Mouse (Mus musculus): Measurements from ENCODE around the gene Mcm2. TPM values are rescaled to one million over a fixed set of nuclear protein-coding genes. Genes with fewer than 3 reads are reported as not detected.

The Mcm2 gene
- polyA plus RNA-seq, 1 experiment from 2014 or later, result 146 TPM

DNA sequence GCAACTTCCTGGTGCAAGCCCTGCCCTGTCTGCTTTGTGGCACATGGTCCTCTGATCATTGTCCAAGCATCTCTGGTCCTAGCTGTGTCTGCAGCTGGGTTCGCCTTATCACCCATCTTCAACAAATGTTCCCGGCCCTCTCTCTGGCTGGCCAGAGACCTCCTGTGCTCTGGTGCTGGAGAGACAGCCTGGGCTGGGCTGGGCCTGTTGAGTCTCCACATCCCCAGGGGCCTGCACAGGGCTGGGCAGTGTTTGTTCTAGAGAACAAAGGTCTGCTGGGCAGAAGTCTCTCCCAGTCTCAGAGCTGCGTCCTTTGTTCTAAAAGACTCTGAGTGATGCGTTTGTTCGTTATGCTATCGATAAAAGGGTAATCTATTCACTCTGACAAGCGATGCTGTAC is 31.5 kb upstream of the Mcm2 start:
- Histone ChIP-seq H3K9ac (ENCODE audit: low read depth, low read length) (peak overlapping the region; percentile 45; the same call in 1 of the 2 replicates), H3K9me3 (ENCODE audit: control insufficient read depth, low read length) (no peaks in the 10 kb centered on the region), H3K27me3 (ENCODE audit: control insufficient read depth, insufficient read depth, low read length) (no peaks in the 10 kb centered on the region), H3K27ac (ENCODE audit: low read depth, low read length) (peak overlapping the region; percentile 94), H3K4me3 (ENCODE audit: low read depth, low read length) (no peak overlapping the region), H3K36me3 (ENCODE audit: control insufficient read depth, insufficient read depth, low read length) (no peaks in the 10 kb centered on the region), H3K4me2 (replicated peaks; ENCODE audit: low read depth, low read length) (no peak overlapping the region), H3K4me1 (replicated peaks; ENCODE audit: control insufficient read depth, insufficient read depth, low read length) (peaks cover 33% of the 10 kb centered on the region)
- DNase-seq (ENCODE audit: low spot score) (peak; percentile 57), ATAC-seq (ENCODE audit: low FRiP score) (no peak)
- 33% methylated on average over 7 of the region's 7 CpGs for WGBS

DNA sequence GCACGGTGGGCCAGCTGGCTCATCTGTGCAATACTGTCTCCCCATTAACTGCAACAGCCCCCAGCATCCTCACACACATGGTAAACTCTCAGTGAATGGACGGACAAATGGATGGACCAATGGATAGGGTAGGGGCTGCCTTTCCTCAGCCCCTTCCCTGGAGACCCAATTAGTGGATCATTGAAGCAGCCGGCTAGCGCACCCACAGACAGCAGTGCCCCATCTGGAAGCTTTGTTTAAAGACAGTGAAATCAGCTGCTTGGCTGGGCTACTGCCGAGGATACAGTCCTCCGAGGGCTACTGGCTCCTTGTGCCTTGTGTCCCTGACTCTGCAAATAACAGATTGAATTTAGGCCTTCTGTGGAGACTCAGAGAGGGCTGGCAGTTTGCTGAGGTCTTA is 30.9 kb upstream of the Mcm2 start:
- Histone ChIP-seq H3K36me3 (ENCODE audit: control insufficient read depth, insufficient read depth, low read length) (no peaks in the 10 kb centered on the region), H3K27ac (ENCODE audit: low read depth, low read length) (peak overlapping the region; percentile 94), H3K4me2 (replicated peaks; ENCODE audit: low read depth, low read length) (no peak overlapping the region), H3K9ac (ENCODE audit: low read depth, low read length) (peak overlapping the region; percentile 45; the same call in 1 of the 2 replicates), H3K4me3 (ENCODE audit: low read depth, low read length) (no peak overlapping the region), H3K9me3 (ENCODE audit: control insufficient read depth, low read length) (no peaks in the 10 kb centered on the region), H3K27me3 (ENCODE audit: control insufficient read depth, insufficient read depth, low read length) (no peaks in the 10 kb centered on the region), H3K4me1 (replicated peaks; ENCODE audit: control insufficient read depth, insufficient read depth, low read length) (peaks cover 35% of the 10 kb centered on the region)
- WGBS, result 34% methylated on average over 6 of the region's 6 CpGs
- DNase-seq (ENCODE audit: low spot score) (peak; percentile 68), ATAC-seq (ENCODE audit: low FRiP score) (peak; percentile 6; the same call in 1 of the 2 replicates)

DNA sequence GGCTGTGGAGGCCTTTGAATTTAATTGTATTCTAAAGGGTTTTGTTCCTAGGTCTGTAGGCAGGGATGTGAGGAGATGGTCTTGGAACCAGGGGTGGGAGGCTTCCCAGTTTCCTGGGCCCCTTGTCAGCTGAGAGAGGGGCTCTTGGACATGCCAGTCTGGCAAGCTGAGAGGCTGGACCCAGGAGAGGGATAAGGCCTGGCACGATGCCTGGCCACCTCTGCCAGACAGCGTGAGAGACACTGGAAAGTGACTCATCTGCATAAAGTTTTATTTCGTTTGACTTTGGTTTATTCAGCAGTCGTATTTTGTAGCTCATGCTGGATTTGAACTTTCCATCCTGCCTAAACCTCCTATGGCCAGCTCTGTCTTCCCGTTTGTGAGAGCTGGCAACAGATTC is 30.0 kb upstream of the Mcm2 start:
- WGBS, result 84% methylated on average over 5 of the region's 5 CpGs

GRCm38 (mm10) chr6:88928026-88928425 is 29.4 kb upstream of the Mcm2 start:
- no peaks in the 10 kb centered on the region for H3K9me3 ChIP-seq (ENCODE audit: control insufficient read depth, low read length)
- H3K4me2 ChIP-seq (replicated peaks; ENCODE audit: low read depth, low read length), result no peak overlapping the region
- H3K36me3 ChIP-seq (ENCODE audit: control insufficient read depth, insufficient read depth, low read length), result no peaks in the 10 kb centered on the region
- peaks cover 39% of the 10 kb centered on the region for H3K4me1 ChIP-seq (replicated peaks; ENCODE audit: control insufficient read depth, insufficient read depth, low read length)
- H3K27me3 ChIP-seq (ENCODE audit: control insufficient read depth, insufficient read depth, low read length), result no peaks in the 10 kb centered on the region
- H3K27ac ChIP-seq (ENCODE audit: low read depth, low read length), result peak overlapping the region; percentile 96
- ATAC-seq (ENCODE audit: low FRiP score) (no peak), DNase-seq (ENCODE audit: low spot score) (no peak)
- WGBS, result 88% methylated on average over 1 of the region's 1 CpGs
- 0 out of 2 replicates have a peak overlapping the region, but pooled peaks have one; percentile 2 for H3K9ac ChIP-seq (ENCODE audit: low read depth, low read length)
- H3K4me3 ChIP-seq (ENCODE audit: low read depth, low read length), result no peak overlapping the region

More for the DNA sequence above, 30.0 kb upstream of the Mcm2 start:
- Histone ChIP-seq H3K4me2 (replicated peaks; ENCODE audit: low read depth, low read length) (no peak overlapping the region), H3K9me3 (ENCODE audit: control insufficient read depth, low read length) (no peaks in the 10 kb centered on the region), H3K27me3 (ENCODE audit: control insufficient read depth, insufficient read depth, low read length) (no peaks in the 10 kb centered on the region), H3K9ac (ENCODE audit: low read depth, low read length) (0 out of 2 replicates have a peak overlapping the region, but pooled peaks have one; percentile 5), H3K4me1 (replicated peaks; ENCODE audit: control insufficient read depth, insufficient read depth, low read length) (peaks cover 39% of the 10 kb centered on the region), H3K27ac (ENCODE audit: low read depth, low read length) (peak overlapping the region; percentile 94), H3K4me3 (ENCODE audit: low read depth, low read length) (no peak overlapping the region), H3K36me3 (ENCODE audit: control insufficient read depth, insufficient read depth, low read length) (no peaks in the 10 kb centered on the region)
- DNase-seq (ENCODE audit: low spot score) (no peak), ATAC-seq (ENCODE audit: low FRiP score) (no peak)

- ATAC-seq (ENCODE audit: low FRiP score) (peak; percentile 12), DNase-seq (ENCODE audit: low spot score) (peak; percentile 90)
- Histone ChIP-seq H3K9ac (ENCODE audit: low read depth, low read length) (0 out of 2 replicates have a peak overlapping the region, but pooled peaks have one; percentile 2), H3K27me3 (ENCODE audit: control insufficient read depth, insufficient read depth, low read length) (no peaks in the 10 kb centered on the region), H3K4me2 (replicated peaks; ENCODE audit: low read depth, low read length) (no peak overlapping the region), H3K36me3 (ENCODE audit: control insufficient read depth, insufficient read depth, low read length) (no peaks in the 10 kb centered on the region), H3K4me3 (ENCODE audit: low read depth, low read length) (no peak overlapping the region), H3K9me3 (ENCODE audit: control insufficient read depth, low read length) (no peaks in the 10 kb centered on the region), H3K27ac (ENCODE audit: low read depth, low read length) (peak overlapping the region; percentile 96), H3K4me1 (replicated peaks; ENCODE audit: control insufficient read depth, insufficient read depth, low read length) (peaks cover 39% of the 10 kb centered on the region)
- 16% methylated on average over 2 of the region's 2 CpGs for WGBS
These were observed 29.0 kb upstream of the Mcm2 start for GRCm38 (mm10) chr6:88927595-88927994.

- Histone ChIP-seq H3K4me2 (replicated peaks; ENCODE audit: low read depth, low read length) (no peak overlapping the region), H3K4me3 (ENCODE audit: low read depth, low read length) (no peak overlapping the region), H3K27ac (ENCODE audit: low read depth, low read length) (peak overlapping the region; percentile 96), H3K36me3 (ENCODE audit: control insufficient read depth, insufficient read depth, low read length) (no peaks in the 10 kb centered on the region), H3K27me3 (ENCODE audit: control insufficient read depth, insufficient read depth, low read length) (no peaks in the 10 kb centered on the region), H3K4me1 (replicated peaks; ENCODE audit: control insufficient read depth, insufficient read depth, low read length) (peaks cover 39% of the 10 kb centered on the region), H3K9ac (ENCODE audit: low read depth, low read length) (peak overlapping the region; percentile 25; the same call in 1 of the 2 replicates), H3K9me3 (ENCODE audit: control insufficient read depth, low read length) (no peaks in the 10 kb centered on the region)
- ATAC-seq (ENCODE audit: low FRiP score), result no peak
- WGBS, result 28% methylated on average over 3 of the region's 3 CpGs
- DNase-seq (ENCODE audit: low spot score), result peak; percentile 42
These were observed 28.3 kb upstream of the Mcm2 start for GRCm38 (mm10) chr6:88926870-88927269.

DNA sequence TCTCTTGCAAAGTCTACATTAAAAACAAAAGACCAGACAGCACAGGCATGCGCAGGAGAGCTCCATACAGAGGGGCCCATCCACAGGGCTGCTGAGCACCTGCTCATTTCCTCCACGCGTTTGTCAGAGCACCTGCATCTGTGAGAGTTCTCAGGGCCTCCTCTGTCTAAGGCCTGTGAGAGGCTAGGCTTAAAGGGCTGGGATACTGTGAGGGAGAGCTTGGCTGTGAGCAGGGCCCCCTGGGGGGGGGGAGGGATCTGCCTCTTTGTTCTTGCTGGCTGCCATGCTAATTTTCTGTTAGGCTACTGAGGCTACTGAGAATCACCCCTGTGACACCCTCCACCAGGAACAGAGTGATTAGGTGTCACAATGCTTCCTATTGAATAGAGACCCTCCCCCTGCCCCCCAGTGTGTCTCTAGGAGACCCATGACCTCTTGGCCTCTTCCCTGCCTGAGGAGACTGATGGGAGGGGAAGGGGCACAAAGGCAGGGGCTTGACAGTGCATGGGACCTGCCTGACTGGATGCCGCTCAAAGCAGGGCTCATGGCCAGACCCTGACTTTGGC is 27.1 kb upstream of the Mcm2 start:
- Histone ChIP-seq H3K27me3 (ENCODE audit: control insufficient read depth, insufficient read depth, low read length) (no peaks in the 10 kb centered on the region), H3K4me2 (replicated peaks; ENCODE audit: low read depth, low read length) (0 out of 2 replicates have a peak overlapping the region, but pooled peaks have one; percentile 11), H3K36me3 (ENCODE audit: control insufficient read depth, insufficient read depth, low read length) (no peaks in the 10 kb centered on the region), H3K27ac (ENCODE audit: low read depth, low read length) (peak overlapping the region; percentile 96), H3K4me3 (ENCODE audit: low read depth, low read length) (no peak overlapping the region), H3K9me3 (ENCODE audit: control insufficient read depth, low read length) (no peaks in the 10 kb centered on the region), H3K4me1 (replicated peaks; ENCODE audit: control insufficient read depth, insufficient read depth, low read length) (peaks cover 37% of the 10 kb centered on the region), H3K9ac (ENCODE audit: low read depth, low read length) (peak overlapping the region; percentile 38)
- 7% methylated on average over 4 of the region's 4 CpGs for WGBS
- peak; percentile 83 for DNase-seq (ENCODE audit: low spot score)
- peak; percentile 81 for ATAC-seq (ENCODE audit: low FRiP score)

GRCm38 (mm10) chr6:88924502-88925275 is 26.1 kb upstream of the Mcm2 start:
- Histone ChIP-seq H3K9ac (ENCODE audit: low read depth, low read length) (peak overlapping the region; percentile 38), H3K4me1 (replicated peaks; ENCODE audit: control insufficient read depth, insufficient read depth, low read length) (peaks cover 30% of the 10 kb centered on the region), H3K27ac (ENCODE audit: low read depth, low read length) (peak overlapping the region; percentile 96), H3K27me3 (ENCODE audit: control insufficient read depth, insufficient read depth, low read length) (no peaks in the 10 kb centered on the region), H3K4me2 (replicated peaks; ENCODE audit: low read depth, low read length) (no peak overlapping the region), H3K36me3 (ENCODE audit: control insufficient read depth, insufficient read depth, low read length) (no peaks in the 10 kb centered on the region), H3K9me3 (ENCODE audit: control insufficient read depth, low read length) (no peaks in the 10 kb centered on the region), H3K4me3 (ENCODE audit: low read depth, low read length) (no peak overlapping the region)
- no peak for DNase-seq (ENCODE audit: low spot score)
- 5% methylated on average over 5 of the region's 5 CpGs for WGBS
- ATAC-seq (ENCODE audit: low FRiP score), result no peak
